Mouse (Mus musculus) hindbrain, embryonic 12.5 days (tissue): ENCODE results near the gene Fasl. TPM values are rescaled to one million over a fixed set of nuclear protein-coding genes. Genes with fewer than 3 reads are reported as not detected.

ENCODE experiments used
- polyA plus RNA-seq: library from polyadenylated mRNA; unstranded; fragments of >200 nt; fragmentation: Nextera tagmentation; extraction: Ambion mirVana; gene quantifications from 2 replicates; pipeline ENCODE4 v1.2.1, GENCODE M21; 2016

Fasl gene
- polyA plus RNA-seq, 1 experiment from 2014 or later = 0.21 TPM

Other genes starting within 250 kb of the Fasl start
- gene Suco, start 88.2 kb upstream of the Fasl start, polyA plus RNA-seq = 39.4 and 44.2 TPM in 2 replicates
- gene Pigc, start 180.7 kb upstream of the Fasl start, polyA plus RNA-seq = 35.4 and 36.6 TPM in 2 replicates
- gene 4930558K02Rik, start 191.1 kb upstream of the Fasl start, polyA plus RNA-seq = not detected in 2 replicates